Mouse (Mus musculus) kidney, adult 2 months (tissue): ENCODE results near the gene Methig1.

ENCODE experiments used
- CTCF ChIP-seq: fragments of 200-500 bp; conservative IDR thresholded peaks from 2 replicates; pipeline ENCODE4 v1.5.1; 2011; ENCODE audit warnings: low read depth, mild to moderate bottlenecking, control low read depth, low read length, moderate library complexity, mixed read lengths; ENCODE audit not compliant: insufficient read depth, insufficient read length
- POLR2A ChIP-seq: fragments of 200-500 bp; IDR thresholded peaks from one replicate; pipeline ENCODE4 v1.6.1; 2011; ENCODE audit warnings: low read depth, low read length, control low read depth

GRCm38 (mm10) chr15:100410918-100411672, 58.1 kb downstream of the Methig1 start:
- TF ChIP-seq CTCF (no peak), POLR2A (no peak)
